Mouse (Mus musculus): ENCODE measurements around the gene Fer1l4.

Fer1l4 gene

DNA sequence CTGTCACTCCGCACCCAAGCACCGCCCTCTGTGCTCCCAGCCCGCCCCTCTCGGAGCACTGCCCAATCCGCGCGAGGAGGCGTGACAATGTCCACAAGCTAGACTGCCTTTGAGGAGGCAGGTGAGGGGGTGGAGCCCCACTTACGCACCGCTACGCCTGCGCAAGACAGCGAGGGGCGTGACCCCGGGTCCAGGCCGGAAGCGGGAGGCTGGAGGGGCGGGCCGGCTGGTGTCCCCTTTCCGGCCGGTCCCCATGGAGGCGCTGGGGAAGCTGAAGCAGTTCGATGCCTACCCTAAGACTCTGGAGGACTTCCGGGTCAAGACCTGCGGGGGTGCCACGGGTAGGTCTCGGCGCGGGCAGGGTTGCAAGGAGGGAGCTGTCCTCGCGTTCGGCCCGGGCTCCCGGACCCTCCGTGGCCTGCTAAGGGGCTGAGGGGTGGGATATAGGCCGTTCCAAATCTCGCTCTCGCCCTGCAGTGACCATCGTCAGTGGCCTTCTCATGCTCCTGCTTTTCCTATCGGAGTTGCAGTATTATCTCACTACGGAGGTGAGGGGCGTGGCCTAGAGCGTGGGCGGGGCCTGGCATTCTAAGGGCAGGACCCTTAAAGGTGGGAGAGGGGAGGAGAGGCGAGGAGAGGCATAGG, 44.7 kb downstream of the Fer1l4 start, which contains the start of the genes 6430550D23Rik and Ergic3:
Gene 6430550D23Rik, minus strand, starts transcription at position 90 of the 645 bp plus-strand sequence.
Gene Ergic3, plus strand, starts transcription at position 158 of the 645 bp plus-strand sequence.
- peak; percentile 95 for DNase-seq (ENCODE audit: low read depth, low spot score)

DNA sequence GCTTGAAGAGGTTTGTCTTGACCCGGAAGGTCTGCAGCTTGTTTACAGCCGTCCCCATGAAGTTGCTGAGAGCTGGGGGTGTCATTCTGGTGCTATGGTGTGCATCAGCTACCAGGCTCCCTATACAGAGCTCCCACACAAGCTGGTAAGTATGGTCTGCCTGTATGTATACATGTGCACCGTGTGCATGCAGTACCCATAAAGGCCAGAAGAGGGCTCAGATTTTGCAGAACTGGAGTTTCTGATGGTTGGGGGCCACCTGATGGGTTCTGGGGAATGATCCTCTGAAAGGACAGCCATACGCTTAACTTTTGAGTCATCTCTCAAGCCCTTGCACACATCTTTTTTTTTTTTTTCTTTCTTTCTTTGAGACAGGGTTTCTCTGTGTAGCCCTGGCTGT, 47.4 kb downstream of the Fer1l4 start:
- DNase-seq (ENCODE audit: low read depth, low spot score): no peak

DNA sequence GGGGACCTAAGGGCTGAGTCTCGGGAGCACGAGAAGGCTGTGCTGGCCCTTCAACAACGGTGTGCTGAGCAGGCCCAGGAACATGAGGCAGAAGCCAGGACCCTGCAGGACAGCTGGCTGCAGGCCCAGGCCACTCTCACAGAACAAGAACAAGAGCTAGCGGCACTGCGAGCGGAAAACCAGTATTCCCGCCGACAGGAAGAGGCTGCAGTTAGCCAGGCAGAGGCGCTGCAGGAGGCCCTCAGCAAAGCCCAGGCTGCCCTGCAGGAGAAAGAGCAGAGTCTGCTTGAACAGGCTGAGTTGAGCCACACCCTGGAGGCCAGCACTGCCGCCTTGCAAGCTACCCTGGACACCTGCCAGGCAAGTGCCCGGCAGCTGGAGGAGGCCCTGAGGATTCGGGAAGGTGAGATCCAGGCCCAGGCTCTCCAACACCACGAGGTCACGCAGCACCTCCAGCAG, 60.9 kb downstream of the Fer1l4 start:
- no peak for DNase-seq (ENCODE audit: low read depth, low spot score)

DNA sequence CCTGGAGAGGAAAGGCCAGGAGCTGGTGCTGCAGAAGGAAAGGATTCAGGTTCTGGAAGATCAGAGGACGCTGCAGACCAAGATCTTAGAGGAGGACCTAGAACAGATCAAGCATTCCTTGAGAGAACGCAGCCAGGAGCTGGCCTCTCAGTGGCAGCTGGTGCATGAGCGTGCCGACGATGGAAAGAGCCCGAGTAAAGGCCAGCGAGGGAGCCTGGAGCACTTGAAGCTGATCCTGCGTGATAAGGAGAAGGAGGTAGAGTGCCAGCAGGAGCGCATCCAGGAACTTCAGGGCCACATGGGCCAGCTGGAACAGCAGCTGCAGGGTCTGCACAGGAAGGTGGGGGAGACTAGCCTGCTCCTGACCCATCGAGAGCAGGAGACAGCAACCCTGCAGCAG, 61.6 kb downstream of the Fer1l4 start:
- DNase-seq (ENCODE audit: low read depth, low spot score): no peak

DNA sequence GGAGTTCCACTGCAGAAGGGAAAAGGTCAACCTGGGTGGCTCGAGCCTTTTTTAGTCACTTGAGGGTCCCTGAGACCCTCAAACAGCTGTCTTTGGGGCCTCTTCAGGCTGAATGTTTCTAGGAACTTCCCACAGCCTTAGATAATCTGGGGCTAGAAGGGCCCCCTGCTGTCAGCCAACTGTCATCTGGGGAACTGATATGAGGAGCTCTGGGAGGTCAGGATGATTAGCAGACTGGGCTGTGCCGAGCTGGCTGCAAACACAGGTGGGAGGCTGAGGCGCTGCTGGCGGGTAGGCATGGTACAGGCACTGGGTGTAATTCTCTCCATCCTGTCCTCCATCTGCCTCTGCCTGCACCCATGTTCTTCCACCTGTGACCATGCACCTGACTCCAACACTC, 63.7 kb downstream of the Fer1l4 start:
- DNase-seq (ENCODE audit: low read depth, low spot score): no peak

DNA sequence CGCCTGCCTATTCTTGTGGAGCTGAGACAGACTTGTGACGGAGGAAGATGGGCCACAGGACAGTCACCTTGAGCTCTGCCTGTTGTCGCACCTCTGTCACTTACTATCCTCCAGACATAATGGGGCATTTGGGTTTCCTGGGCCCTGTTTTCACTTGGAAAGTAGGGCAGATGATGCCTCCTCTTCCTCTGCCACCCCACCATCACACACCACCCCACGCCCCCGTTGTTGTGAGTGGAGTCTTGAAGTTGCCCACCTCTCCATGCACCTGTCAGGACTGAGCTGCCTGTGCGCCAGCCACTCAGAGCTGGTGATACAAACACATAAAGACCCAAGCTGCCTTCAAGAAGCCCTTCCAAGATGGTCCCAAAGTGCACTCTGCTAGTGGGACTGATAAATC, 65.6 kb downstream of the Fer1l4 start:
- DNase-seq (ENCODE audit: low read depth, low spot score): no peak

DNA sequence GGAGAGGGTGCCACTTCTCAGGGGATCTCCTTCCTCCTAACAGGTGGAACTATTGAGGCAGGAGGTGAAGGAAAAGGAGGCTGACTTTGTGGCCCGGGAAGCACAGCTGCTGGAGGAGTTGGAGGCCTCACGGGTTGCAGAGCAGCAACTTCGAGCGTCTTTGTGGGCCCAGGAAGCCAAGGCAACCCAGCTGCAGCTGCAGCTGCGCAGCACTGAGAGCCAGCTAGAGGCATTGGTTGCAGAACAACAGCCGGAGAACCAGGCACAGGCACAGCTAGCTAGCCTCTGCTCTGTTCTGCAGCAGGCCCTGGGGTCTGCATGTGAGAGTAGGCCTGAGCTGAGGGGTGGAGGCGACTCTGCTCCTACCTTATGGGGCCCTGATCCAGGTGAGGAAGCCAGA, 67.0 kb downstream of the Fer1l4 start:
- DNase-seq (ENCODE audit: low read depth, low spot score): no peak

DNA sequence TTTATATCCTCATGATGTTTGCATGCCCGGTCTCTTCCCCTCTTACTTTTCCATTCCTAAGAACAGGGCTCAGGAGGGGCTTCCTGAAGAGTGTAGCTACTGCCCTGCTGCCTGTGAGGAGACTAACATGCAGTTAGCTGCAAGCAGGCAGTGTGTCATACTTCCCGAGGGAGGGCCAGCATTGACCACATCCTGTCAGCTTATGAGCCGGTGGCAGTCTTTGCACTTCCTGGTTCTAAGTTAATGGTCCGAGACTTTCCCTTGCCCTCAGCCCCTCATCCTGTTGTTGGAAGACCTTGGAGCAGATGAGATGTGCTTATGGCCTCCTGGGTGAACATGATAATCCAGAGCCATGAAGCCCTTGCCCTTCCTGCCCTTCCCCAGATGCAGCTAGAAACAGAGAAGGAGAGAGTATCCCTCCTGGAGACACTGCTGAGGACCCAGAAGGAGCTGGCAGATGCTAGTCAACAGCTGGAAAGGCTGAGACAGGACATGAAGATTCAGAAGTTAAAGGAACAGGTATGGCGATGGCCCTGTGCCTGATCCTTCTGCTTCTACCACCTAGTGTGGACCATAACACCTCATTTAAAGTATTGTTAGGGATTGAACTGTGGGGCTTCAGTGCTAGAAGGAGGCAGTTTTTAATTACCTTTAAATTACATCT, 73.3 kb downstream of the Fer1l4 start:
- no peak for DNase-seq (ENCODE audit: low read depth, low spot score)

DNA sequence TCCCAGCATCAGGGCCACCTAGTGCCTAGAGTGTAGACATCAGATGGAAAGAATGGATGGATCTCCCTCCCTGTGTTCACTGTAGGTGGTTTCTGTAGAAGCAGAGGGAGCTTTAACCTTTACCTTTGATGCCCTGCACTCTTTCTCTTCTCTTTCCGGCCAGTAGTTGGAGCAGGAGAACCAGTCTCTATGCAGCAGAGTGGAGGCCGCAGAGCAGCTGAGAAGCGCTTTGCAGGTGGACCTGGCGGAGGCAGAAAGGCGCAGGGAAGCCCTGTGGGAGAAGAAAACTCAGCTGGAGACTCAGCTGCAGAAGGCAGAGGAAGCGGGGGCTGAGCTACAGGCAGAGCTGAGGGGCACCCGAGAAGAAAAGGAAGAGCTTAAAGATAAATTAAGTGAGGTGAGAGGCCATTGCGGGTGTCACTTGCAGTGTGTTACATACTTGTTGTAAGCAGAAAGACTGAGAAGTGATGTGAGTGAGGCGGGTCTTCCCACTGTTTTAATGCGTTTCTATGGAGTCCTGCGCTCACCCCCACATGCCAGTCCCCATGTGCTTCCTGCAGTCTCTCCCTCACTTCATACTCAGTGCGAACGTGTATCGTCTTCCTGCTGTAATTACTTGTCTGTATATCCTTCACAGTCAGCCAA, 78.5 kb downstream of the Fer1l4 start:
- DNase-seq (ENCODE audit: low read depth, low spot score): no peak

DNA sequence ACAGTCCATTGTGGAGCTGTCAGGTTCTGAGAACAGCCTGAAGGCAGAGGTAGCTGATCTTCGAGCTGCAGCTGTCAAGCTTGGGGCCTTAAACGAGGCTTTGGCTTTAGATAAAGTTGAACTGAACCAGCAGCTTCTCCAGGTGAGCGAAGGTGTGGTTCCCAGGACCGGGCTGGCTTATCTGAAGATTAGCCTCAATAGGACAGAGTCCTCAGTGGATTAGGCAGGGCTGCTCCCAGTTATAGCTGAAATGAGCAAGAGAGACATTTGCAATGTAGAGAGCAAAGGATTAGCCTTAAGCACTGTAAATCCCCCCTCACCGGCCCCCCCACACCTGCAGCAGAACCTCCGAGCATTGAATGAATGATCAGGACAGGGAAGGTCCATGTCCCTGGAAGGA, 79.4 kb downstream of the Fer1l4 start:
- DNase-seq (ENCODE audit: low read depth, low spot score): no peak

Data from telencephalon, adult 2 months (tissue).